Mouse (Mus musculus): Measurements from ENCODE around the gene Ntrk2.
A peak's percentile ranks its signal among the peaks of the same experiment; 100 is the strongest.

The Ntrk2 gene

DNA sequence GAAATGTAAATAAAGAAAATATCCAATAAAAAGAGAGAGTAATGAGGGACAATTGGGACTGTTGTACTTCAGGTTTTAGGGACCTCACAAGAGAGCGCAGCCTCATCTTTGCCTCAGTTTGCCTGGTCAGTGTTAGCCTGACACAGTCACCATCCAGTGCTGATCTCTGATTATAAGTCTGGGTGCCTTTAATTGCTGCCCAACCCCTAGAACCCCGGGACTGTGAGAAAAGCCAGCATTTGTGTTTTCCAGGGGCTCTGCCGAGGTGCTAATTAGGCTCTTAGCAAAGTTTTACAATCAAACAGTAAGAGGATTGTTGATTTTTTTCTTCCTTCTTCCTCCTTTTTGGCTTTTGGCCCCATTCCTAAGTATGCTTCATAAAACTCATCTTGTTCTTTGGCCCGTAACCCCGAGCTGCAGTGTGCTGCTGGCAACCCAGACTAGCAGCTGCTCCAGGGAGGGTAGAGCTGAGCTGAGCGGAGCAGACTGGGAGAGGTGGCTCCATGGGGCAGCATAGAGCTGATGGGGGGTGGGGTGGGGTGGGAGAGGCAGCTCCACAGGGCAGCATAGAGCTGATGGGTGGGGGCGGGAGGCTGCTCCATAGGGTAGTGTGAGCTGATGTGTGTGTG is 34.5 kb downstream of the Ntrk2 start:
- no peak for DNase-seq (ENCODE audit: low read depth)

DNA sequence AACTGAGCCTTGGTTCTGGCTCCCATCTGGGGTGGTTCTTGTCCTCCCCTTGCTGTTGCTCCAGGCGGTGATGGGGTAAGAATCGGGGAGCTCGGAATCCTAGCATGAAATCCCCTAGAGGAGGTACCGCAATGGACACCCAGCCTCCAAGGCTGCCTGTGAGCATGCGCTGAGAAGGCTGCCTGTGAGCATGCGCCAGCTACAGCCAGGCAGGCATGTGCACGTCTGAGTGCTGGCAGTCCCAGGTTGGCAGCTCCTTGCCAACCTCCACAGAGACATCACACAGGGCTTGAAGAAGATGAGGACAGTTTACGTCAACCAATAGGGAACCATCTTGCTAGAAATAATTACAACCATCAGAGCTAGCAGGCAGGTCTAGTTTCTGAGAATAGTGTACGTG is 37.5 kb downstream of the Ntrk2 start:
- DNase-seq (ENCODE audit: low read depth) = no peak

DNA sequence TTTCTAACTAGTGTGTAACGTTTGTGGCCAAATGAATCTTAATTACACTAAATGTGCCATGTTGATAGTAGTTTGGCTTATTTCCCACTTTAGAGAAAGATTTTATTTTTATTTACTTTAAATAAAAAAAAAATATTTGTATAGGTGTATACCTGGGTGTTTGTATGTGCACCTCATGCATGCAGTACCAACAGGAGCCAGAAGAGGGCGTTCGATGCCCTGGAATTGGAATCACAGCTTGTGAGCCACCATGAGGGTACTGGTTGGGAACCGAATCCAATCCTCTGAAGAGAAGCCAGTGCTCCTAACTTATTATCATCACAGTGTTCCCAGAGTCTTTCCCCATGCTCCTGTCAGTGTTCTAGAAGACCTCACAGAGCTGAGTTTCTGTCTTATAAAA is 42.2 kb downstream of the Ntrk2 start:
- no peak for DNase-seq (ENCODE audit: low read depth)

DNA sequence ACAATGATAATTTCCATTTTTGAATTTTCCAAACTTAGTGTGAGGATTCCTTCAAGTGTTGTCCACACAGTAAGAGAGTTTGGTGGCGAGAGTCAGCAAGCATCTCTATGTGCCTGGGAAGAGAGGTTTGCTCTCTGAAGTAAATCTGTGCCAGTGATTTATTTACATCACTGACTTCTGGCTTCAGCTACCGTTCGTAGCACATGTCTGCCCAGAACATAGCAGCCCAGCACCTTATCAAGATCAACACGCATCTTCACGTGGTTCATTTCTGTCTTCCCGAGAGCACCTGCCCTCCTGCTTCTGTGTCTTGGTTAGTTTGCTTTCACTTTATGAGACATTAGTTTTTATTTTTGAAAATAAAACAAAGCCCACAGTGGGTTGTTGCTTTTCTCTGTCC is 47.3 kb downstream of the Ntrk2 start:
- no peak for DNase-seq (ENCODE audit: low read depth)

DNA sequence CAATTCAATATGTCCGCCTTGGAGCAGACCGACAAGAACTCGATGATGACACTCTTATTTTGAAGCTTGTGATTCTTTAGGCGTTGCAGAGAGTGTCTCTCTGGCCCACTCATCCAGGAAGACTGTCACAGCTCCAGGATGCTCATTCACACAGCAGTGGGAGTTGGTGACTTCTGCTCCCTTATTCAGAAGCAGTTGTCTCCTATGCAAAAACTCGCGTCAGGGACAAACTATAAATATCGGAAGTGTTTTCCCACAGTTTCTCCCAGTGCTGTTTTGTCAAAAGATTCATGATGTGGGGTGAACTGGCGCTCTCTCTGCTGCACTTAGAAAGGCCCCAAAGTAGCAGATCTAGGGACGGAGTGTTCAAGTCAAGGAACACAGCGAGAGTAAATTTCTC is 59.9 kb downstream of the Ntrk2 start:
- no peak for DNase-seq (ENCODE audit: low read depth)

DNA sequence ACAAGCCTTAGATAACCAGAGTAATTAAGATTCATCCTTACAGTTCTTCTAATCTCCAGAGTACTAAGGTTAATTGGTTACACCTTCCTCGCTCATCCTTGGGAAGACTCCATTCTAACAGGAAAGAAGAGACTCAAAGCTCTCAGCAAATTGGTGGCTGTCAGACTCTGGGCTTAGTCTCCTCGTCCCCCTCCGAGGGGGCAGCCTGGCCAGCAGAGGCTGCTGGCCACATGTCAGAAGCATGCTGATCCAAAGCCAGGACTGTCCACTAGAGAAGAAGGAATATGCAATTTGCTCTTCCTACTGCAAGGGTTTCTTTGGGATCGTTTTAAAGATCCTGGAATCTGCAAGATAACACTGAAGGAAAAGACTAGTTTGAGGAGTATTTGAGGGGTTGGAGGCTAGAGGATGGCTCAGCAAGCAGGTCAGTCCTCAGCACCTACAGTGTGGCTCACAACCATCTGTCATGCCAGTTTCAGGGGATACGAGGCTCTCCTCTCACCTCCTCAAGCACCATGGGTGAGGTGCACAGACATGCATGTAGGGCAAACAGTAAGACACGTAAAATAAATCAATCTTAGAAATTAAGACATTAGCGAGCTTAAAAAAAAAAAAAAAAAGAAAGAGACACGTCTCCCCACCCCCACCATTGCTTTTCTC is 60.5 kb downstream of the Ntrk2 start:
- DNase-seq (ENCODE audit: low read depth) = no peak

DNA sequence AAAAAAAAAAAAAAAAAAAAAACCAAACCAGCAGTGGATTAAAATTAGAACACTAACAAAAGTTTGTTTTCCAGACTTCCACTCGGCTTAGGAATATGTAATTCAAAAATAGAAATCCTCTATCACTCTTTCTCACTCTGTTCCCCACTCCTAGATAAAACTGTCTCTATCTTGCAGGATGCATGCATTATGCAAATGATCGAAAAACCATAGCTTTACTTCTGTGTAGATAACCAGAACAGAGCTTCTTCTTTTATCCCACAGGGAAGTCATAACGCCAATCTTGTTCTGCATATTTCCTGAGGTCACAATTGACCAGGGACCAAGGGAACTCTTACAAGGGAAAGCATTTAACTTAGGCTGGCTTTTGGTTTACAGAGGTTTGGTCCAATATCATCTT is 76.1 kb downstream of the Ntrk2 start:
- no peak for DNase-seq (ENCODE audit: low read depth)

DNA sequence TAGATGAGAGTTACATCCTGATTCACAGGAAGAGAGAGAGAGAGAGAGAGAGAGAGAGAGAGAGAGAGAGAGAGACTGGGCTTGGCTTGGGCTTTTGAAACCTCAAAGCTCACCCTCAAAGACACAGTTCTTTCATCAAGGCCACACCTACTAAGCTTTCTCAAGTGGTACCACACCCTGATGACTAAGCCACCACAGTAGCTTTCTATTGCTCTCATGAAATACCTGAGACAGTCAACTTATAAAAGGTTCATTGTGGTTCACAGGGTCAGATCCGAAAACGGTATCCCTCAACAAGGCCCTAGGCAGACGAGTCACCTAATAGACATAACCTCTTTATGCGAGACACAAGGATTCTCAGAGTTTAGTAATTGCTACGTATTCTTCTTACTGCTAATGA is 76.5 kb downstream of the Ntrk2 start:
- DNase-seq (ENCODE audit: low read depth) = no peak

DNA sequence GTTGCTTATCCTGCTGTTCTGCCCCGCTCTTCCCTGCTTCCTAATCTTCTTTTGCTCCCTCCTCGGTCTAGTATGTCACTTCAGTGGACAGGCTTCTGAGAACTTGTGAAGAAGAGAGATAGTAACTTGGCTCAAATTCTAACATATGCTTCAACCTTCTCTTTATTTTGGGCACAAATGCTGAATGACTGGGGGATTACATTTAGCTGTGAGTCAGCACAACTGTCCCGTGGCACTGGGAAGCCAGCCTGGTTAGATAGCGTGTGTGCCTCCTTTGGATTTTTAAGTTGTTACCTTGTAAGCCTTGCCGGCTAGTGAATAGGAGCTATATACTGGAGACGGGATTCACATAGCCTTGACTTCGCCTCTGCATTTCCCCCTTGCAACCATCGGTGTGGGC is 79.7 kb downstream of the Ntrk2 start:
- no peak for DNase-seq (ENCODE audit: low read depth)

DNA sequence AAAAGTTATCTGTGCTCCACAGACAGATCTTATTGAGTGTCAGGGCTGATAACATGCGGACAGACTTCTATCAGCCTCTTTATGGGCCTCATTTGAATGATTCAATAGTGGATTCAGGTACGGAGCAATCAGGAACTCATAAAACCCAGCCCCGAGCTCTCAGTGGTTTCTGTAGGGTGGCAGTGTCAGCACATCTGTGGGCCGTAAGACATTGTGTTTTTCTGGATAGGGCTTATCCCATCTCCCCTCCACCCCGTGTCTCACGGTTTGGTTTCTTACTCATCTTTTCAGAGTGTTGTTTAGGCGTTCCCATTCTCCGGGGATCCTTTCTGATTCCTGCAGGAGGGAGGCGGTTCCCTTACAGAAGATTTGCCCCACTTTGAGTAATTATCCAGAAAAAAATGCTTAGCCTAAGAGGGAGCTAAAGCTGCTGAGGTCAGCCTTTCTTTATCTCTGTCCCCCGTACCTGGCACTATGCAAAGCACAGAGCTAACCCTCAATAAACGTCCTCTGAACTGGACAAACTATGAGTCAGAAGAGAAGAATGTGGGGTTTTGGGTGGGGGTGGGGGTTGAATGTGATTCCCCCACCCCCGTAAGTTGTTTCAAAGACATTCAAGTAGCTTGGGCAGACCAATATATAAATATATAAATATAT is 90.0 kb downstream of the Ntrk2 start:
- no peak for DNase-seq (ENCODE audit: low read depth)

DNA sequence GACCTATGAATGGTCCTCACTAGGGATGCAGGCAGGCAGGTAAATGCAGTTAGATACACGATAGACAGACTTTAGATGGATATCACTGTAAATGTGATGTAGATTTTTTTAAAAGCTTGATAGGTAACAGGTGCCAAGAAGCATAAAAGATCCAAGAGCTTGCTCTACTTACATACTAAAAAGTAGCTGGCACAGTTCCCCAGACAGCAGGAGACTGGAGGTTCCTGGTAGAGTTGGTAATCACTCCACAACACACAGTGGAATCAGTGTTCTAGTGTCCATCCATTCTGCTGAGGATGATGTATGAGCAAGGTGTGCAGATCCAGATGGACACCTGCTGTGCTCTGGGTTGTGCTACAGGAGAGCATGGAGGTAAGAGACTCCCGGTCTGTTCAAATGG is 93.0 kb downstream of the Ntrk2 start:
- DNase-seq (ENCODE audit: low read depth) = no peak

DNA sequence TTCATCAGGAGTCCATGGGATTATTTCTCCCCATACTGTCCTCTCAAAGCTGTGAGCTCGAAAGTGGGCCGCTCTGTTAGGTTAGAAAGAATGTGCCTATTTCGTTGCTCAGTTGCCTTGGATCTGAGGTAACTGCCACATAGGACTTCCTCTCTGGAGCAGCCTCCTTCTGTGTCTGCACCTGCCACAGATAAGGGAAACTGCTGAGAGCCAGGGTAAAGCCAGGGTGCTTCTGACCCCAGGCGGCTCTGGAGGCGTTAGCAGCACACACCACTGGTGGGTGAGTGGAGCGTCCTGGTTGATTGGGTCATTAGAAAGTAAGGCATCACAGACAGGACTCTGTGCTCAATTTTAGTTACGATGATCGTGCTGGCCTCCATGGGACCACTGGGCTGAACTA is 95.9 kb downstream of the Ntrk2 start:
- no peak for DNase-seq (ENCODE audit: low read depth)

DNA sequence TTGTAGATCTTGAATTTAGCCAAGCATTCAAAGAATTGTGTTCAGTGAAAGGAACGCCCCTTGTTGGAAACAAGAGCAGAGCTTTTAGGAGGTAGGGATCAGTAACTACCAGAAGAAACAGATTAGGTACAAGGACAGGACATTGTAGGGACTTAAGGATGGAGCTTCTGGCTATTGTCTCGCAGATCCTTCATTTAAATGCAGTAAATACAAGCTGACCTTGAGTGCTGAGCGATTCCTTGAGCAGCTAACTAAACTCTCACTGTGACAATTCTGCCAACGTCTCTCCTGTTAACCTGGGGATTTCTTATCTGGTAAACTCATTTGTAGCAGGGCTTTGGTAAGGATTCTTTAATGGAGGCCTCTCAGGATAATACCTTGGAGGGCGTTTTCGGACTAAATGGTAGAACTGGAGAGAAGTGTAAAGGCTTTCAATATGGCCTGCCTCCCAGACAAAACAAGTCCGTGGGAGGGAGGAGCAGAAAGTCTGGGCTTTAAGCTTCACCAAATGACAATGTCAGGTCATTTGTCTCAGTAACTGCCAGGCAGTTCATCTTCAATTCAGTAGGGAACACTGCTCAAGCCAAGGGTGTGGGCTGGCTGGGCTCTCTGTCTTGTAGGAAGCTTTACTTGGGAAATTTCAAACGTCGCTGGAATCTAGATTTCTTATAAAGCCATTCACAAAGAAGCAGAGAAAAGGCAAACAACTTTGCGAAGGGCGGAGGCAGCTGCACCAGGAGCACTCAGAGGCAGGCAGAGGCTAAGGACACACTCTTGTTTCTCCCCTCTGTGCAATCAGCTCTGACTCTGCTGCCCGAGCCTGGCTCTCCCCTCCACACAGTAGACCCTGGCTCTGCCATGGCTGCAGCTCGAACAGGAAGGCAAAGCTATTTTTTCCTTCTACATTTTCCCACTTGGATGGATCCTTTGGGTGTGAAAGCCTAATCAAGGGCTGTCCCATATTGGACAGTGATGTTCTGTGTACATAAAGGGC is 98.7 kb downstream of the Ntrk2 start:
- no peak for DNase-seq (ENCODE audit: low read depth)

DNA sequence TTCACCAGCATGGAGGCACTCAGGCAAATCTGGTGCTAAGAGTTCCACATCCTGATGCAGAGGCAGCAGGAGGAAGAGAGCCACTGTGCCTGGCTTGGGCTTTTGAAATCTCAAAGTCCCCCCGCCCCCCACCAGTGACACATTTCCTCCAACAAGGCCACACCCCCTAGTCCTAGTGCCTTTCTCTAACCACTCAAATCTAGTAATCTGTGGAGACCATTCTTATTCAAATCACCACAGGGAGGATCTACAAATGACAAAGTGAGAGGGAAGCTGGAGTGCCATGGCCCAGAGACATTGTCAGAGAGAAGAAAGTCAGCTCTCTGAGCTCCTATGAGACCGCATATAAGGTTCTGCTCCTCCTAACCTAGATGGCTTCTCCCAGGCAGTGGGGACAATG is 105.6 kb downstream of the Ntrk2 start:
- DNase-seq (ENCODE audit: low read depth) = no peak

DNA sequence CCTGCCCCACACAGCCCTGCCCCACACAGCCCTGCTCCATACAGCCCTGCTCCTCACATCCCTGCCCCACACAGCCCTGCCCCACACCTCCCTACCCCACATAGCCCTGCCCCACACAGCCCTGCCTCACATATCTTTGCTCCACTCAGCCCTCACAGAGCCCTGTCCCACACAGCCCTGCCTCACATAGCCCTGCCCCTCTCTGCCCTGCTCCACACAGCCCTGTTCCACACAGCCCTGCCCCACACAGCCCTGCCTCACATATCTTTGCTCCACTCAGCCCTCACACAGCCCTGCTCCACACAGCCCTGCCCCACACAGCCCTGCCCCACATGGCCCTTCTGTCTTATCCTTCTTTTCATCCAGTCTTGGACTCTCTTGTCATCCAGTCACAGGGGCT is 106.2 kb downstream of the Ntrk2 start:
- no peak for DNase-seq (ENCODE audit: low read depth)

DNA sequence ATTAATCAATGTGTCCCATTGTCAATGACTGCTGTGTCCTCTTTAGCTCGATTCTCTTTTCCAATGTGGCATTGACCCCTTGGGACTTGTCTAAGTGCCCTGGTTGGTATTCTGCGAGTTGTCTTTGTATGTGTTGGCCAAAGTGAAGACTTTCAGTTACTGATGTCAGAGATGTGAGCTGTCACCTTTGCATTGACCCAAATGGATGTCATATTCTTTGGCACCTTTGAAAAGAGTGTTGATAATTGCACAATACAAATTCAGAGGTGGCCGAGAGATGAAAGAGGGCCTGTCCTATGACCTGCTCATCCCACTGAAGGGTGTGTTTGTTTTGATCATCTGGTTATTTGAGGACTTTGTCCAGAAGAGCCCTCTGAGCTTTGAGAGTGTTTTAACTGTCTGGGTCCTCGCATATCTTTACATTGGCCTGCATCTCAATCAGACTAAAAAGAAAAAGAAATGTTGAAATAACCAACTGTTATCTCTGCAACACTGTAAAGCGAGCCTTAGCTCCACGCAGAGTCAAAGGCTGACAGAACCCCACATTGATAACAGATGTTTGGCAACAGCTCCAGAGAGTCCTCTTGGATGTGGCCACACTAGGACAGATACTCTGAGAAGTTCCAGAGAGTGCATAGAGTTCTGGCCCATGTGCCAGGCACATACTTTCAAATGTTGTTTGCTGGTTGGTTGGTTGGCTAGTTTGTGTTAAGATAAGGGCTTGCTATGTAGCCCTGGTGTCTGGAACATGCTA is 107.9 kb downstream of the Ntrk2 start:
- DNase-seq (ENCODE audit: low read depth) = no peak

DNA sequence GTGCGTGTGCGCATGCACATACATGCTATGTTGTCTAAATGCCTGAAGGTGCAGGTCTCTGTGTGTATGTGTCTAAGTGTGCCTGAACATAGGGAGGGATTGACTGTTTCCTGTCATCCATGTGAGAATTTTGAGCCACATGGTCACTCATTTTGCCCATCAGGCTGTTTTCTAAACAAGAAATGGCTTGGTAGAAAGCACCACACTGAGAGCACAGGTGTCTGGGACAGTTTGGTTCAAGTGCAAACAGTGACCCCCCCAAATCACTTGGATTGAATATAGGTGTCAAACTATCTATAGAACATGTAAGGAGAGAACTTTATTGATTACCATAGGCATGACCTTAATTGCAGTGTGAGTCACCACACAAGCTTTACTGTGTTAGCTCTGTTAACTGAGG is 110.0 kb downstream of the Ntrk2 start:
- no peak for DNase-seq (ENCODE audit: low read depth)

DNA sequence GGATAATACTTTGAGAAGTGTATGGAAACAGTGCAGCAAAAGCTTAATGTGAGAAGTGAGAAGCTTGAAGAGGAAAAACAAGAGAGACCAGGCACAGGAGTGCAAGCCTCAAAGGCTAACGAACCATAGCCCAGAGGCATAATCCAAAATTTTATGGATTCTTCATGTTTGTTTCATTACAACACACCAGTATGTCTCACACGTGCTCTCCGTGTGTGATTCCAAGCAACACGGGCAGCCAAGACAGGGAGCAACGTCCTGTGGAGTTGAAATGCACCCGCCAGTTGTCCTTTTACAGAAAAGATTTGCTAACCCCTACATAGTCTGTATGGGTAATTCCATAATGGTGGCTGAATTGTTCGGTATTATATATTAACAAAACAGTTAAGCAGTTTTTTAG is 113.9 kb downstream of the Ntrk2 start:
- no peak for DNase-seq (ENCODE audit: low read depth)

DNA sequence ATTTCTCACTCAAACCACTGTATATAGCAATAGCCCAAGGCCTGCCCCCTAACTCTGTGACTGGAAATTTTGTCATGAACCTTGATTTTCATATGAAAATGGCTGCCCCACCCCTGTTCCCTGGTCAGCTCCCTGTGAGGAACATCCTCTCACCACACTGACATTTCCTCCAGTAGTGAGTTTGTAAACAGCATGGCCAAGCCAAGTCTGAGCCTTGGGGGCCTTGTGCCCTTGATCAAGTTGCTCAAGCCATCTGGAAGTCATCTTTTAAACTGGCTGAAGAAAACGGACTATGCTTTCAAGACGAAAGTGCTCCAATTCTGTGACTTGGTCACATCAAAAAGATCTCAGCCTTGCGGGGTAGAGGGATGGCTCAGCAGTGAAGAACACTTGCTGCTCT is 114.9 kb downstream of the Ntrk2 start:
- DNase-seq (ENCODE audit: low read depth) = no peak

DNA sequence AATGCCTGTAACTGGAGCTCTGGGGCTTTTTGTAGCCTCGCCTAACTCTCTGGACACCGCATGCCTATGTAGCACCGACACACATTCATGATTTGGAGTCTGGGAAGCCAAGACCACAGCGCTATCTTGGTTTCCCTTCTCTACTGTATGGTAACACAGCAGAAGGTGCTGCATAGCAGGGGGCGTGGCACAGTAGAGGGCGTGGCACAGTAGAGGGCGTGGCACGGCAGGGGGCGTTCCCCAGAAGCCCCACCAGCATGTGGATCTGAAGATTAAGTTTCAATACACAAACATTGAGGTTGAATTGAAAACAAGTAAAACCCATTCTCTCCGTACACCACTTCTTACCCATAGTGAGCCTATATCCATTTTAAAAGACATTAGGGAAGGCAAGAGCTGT is 115.3 kb downstream of the Ntrk2 start:
- peak; percentile 2 for DNase-seq (ENCODE audit: low read depth)

DNA sequence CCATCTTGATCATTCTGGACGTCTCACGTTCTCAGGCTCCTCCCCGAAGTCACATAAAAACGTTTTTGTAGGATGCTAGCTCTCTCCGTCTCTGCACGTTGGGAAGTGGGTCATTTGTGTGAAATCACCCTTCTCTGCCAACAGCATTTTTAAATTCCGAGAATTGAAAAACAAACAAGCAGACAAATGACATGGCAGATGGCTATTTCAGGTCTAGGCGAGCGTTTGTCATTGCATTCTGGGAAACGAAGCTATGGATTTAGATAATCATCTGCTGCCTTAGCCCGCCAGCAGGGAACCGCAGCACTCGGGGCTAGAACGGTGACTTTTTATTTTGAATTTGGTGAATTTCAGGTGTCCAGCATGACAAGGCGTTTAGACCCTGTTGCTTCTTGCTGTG is 115.8 kb downstream of the Ntrk2 start:
- DNase-seq (ENCODE audit: low read depth) = no peak

DNA sequence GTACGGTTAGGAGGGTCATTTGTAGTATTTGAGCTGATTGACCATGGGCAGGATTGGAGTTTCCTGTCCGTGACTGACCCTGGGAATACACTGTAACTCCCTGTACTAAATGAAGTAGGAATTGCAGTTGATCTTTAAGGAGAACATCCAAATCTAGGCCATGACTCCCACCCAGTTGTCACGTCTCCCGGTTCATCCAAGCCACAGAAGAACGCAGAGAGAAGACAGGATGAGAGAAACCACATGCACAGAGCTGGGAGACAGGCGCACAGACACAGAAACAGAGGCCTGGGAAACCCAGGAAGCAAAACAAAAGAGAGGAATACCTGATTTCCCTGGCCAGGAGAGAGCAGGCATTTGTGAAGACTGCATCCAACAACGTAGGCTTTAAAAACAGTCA is 117.1 kb downstream of the Ntrk2 start:
- no peak for DNase-seq (ENCODE audit: low read depth)

Measured in c-Kit-positive CD71-positive TER-119-negative erythroid progenitor cells, embryonic 14.5 days (primary cell).